Mouse (Mus musculus) monocyte, adult 5-6 weeks (primary cell): ENCODE data around the gene Cby1. TPM values are rescaled to one million over a fixed set of nuclear protein-coding genes. Genes with fewer than 3 reads are reported as not detected.
"Not testable (repeated sequence)": the region's sequence is repeated elsewhere in the genome, so short reads cannot be mapped to it uniquely, and the experiment has no call there.

Experiments
- ATAC-seq: fragments of 153-309, 156-312 bp; replicated peaks from 2 replicates; pipeline ENCODE4 v1.8.0; 2017; ENCODE audit warnings: mild to moderate bottlenecking; ENCODE audit not compliant: low TSS enrichment, insufficient number of reproducible peaks, severe bottlenecking, poor library complexity, low FRiP score
- total RNA-seq: library from RNA; stranded (forward); fragments of 200-1000, 200-491, 200-594 nt; gene quantifications from 3 replicates; pipeline ENCODE4 v1.2.3, GENCODE M21; 2017

The Cby1 gene
- total RNA-seq, 1 experiment from 2014 or later: 18.3 TPM

GRCm38 (mm10) chr15:79670249-79670971 is 11.4 kb downstream of the Cby1 start, which contains the start of gene Tomm22:
Gene Tomm22 (plus strand): TSS chr15:79670861.
- ATAC-seq: peak; percentile 99

DNA sequence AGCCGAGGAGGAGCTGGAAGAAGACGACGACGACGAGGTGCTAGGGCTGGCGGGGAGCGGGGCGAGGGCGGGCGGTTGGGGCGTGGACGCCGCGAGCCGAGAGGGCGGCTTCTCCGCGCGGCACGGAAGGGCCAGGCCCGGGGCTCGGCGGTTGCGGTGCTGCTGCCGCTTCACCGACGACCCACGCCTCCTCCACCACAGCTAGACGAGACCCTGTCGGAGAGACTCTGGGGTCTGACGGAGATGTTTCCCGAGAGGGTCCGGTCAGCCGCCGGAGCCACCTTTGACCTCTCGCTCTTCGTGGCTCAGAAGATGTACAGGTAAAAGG is 11.9 kb downstream of the Cby1 start:
- no peak for ATAC-seq

- not testable (repeated sequence) for ATAC-seq
Observed at GRCm38 (mm10) chr15:79671828-79672348, 12.9 kb downstream of the Cby1 start.

DNA sequence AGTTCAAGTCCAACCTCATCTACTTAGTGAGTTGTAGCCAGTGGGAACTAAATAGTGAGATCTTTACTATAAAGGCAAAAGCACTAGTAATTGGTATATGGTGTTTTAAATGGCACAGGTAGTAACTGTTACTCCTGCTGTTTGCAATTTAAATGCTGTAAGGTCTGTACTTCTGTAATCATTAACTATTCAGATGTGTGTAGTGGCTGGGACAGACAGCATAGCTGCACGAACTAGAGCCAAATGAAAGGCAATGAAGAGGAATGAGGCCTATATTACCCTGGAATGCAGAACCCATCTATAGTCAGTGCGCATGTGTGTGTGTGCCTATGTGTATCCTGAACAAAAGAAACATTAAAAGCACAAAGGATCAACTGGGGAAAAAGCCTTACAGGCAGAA is 18.9 kb downstream of the Cby1 start:
- ATAC-seq: no peak

DNA sequence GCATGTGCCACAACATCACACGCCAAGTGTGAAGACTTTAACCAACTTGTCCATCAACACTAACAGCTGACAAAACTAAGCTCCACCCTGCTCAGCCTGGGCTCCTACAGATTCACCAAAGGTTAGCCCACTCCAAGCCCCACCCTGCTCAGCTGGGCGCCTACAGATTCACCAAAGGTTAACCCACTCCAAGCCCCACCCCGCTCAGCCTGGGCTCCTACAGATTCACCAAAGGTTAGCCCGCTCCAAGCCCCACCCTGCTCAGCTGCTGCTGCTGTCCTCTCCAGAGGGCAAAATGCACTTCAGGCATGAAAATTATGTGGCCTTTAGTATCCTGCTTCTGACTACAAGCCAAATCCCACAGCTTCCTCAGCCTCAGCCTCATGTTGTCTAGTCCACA is 23.0 kb downstream of the Cby1 start:
- no peak for ATAC-seq

DNA sequence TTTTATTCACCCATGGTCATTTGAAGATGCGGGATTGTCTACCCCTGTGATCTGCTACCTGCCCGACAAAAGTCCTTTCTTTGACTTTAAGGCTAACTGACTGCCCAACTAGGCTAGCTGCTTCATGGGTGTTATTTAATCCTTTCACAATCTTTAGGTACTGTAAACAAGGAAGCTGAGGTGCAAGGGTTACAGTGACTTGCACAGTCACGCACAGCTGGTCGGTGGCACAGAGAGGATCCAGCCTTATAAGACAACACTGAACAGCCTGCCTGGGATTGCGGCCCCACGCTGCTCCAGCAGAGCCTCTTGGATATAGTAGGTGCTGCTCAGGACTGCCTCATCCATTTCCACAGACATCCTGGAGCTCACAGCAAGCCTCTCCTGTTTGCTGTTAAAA is 24.1 kb downstream of the Cby1 start:
- no peak for ATAC-seq

- ATAC-seq: no peak
Observed at GRCm38 (mm10) chr15:79683707-79684465, 24.9 kb downstream of the Cby1 start.

DNA sequence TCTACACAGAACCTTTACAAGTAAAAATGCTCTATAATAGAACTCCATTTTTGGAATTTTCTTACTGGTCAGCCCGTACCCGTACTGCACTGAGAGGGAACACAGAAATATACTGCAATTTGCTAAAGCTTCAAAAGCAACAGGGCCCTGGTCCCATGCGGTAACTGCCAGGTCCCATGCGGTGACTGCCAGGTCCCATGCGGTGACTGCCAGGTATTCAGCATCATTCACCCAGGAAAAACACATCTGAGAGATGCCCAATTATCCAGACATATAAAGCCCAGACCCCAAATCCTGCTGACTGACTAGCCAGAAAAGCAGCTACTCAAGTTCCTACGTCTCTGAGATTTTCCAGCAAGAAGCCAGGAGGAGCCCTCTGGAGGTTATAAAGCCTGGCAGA is 25.6 kb downstream of the Cby1 start:
- no peak for ATAC-seq

DNA sequence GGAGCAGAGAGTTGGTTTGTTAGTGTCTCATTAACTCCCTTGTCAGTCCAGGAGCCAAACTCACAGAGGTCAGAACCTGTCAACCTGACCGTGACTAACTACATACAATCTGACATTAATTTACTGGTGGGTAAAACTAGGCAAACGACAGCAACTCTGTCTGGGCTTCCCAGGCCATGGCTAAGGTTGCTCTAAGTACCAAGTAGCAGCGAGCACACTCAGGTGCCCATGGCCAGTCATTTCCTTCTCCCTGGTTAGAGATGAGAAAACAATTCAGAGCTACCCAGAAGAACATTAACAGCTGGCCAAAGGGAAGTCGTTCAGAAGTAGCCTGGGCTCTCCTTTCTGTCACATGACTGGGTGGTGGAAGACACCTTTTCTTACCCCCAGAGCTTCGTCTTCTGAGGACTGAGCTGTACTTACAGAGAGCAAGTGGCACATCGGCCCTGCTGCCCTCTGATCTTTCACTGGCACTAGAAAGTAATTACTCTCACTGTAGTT is 26.2 kb downstream of the Cby1 start:
- no peak for ATAC-seq

DNA sequence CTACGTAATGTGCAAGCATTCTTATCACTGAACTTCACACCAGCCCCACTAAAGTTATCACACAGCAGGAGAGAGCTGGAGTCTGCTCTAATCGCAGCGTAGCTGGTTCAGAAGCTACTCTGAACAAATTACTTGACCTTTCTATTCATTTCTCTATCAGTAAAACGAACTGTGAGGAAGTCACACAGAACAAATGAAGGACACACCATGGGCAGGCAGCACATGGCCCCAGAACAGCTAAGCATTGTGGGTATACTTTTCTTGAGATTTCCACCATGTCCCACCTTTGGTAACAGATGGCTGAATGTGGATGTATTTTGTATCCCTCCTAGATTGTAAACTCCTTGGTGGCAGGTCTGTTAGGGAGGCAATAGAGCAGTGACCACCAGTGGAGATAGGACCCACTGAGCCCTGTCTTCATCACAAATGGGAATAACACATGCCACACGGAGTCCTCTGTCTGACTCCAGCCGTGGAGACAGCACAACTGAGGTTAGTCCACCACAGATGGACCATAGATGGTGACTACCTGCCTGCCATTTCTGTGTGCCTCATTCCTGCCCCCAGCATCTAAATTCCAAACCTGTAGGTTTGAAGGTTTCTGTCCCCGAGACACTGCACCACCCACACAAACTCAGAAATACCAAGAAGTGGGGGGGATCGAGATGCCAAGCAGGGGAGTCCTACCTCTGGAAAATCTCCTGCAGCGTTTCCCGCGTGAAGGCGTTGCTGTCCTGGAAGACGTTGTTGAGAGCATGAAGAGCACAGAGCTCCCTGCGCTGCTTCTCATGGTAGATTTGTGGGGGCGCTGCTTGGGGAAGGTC is 27.3 kb downstream of the Cby1 start:
- no peak for ATAC-seq

DNA sequence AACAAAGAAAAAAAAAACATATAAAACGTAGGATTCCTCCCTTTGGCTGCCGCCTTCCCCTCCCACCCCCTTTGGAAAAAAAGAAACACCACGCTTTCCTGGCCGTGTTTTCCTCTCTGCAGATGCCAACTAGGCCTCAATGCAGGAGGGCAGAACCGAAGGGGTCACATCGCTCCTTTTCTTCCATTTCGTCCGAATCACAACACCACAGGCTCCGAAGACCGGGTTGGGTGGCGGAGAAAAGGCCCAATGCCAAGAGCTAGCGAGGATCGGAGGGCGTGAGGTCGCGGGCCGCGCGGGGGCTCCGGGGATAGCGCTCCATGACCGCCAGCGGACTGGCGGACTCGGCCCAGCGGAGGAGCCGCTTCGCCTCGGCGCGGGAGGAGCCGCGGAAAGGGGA is 28.2 kb downstream of the Cby1 start:
- no peak for ATAC-seq

DNA sequence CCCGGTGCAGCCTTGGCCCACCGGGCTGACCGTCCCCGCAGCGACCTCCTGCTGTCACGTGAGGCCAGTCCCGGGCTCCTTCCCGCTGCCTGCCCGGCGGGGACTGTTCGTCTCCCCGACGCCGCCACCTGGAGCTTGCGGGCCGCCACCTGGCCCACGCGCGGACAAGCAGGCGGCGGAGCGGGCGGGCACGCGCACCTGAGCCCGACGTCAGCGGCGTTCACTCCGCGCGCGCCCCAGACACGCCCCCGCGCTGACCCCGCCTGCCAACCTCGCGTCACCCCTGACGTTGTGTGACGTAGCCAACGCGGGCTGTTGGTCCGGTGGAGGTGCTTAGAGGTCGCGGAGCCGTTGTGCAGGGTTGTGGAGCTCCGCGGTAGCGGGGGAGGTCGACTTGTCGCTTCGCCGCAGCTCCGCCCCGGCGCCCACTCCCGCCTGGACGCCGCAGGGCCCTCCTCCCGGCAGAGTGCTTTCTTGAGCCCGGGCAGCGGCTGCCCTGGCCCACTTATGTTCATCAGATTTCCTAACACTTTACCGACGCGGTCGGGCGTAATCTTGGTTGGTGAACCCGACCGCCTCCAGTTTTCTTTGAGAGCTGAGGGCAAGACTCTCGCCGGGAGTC is 28.8 kb downstream of the Cby1 start, which contains the start of gene Josd1:
Gene Josd1, minus strand, starts transcription at position 274 of the 622 bp plus-strand sequence.
- ATAC-seq: peak; percentile 47

GRCm38 (mm10) chr15:79688268-79688956 is 29.4 kb downstream of the Cby1 start:
- ATAC-seq: no peak

DNA sequence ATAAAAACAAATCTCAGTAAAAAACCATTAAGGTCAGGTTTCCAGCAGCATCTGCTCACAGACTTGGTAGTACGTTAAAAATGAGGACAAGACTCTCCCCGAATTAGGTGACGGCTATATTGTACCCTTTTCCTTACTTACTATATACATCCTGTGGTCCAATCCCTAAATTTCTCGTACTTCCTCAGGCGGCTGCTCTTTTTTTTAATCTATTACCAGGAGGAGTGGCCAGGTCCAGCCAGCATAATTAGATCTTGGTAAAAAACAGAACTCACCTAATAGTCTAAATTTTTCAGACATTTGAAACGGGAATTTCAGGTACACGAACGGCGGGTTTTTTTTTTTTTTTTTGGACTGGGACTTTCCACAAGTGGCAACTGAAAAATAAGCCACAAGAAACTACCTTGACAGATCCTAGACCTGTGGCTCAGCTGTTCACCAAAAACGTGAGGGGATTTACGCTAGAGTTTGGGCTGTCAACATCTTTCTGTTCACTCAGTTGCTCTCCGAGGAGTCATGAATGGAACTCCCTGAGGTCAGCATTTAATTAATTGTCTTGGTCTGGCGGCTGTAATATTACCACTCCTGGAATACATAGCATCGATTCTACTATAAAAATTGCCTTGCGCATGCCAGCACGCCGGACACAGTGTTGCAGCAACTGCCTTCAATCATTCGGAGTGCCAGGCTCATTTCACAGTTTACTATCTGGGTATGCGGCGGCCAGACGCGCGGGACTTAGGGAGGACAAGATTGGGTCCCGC is 30.8 kb downstream of the Cby1 start:
- no peak for ATAC-seq

- ATAC-seq: peak; percentile 87
Observed at GRCm38 (mm10) chr15:79690426-79691022, 31.5 kb downstream of the Cby1 start, which contains the start of gene Gtpbp1. Gene Gtpbp1 (plus strand): TSS chr15:79690845.

DNA sequence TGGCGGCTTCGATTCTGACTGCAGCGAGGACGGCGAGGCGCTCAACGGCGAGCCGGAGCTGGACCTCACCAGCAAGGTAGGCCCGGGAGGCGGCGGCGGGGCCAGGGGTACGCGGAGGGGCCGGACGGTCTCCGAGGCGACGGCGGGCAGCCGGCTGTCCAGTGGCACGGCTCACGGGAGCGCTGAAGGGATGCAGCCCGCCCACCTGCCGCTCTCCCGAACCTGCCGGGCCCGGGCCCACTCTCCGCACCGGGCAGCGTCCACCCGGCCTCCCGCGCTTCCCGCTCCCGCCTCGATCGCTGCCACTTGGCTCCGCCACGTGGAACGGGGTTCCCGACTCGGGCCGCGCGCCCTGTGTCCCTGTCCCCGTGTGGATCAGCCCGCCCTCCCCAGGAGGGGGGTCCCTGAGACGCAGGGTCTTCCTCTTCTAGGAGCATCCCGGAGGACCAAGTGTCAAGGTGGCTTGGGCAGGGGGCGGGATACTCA is 32.1 kb downstream of the Cby1 start:
- ATAC-seq: no peak

GRCm38 (mm10) chr15:79692334-79692733 is 33.3 kb downstream of the Cby1 start:
- ATAC-seq: no peak
